Mouse (Mus musculus): ENCODE measurements around the gene Slit3.

The Slit3 gene

GRCm38 (mm10) chr11:35693625-35694024 lies 572.6 kb downstream of the Slit3 start:
- no peak for DNase-seq (ENCODE audit: low spot score)

GRCm38 (mm10) chr11:35697476-35697875 lies 576.5 kb downstream of the Slit3 start:
- DNase-seq (ENCODE audit: low spot score) = no peak

- DNase-seq (ENCODE audit: low spot score) = peak; percentile 65
Observed at GRCm38 (mm10) chr11:35698901-35699300, 577.9 kb downstream of the Slit3 start.

- no peak for DNase-seq (ENCODE audit: low spot score)
Observed at GRCm38 (mm10) chr11:35703471-35703870, 582.4 kb downstream of the Slit3 start.

- DNase-seq (ENCODE audit: low spot score) = no peak
Observed at GRCm38 (mm10) chr11:35704381-35704780, 583.4 kb downstream of the Slit3 start.

GRCm38 (mm10) chr11:35704927-35705326 lies 583.9 kb downstream of the Slit3 start:
- no peak for DNase-seq (ENCODE audit: low spot score)

GRCm38 (mm10) chr11:35707431-35707830 lies 586.4 kb downstream of the Slit3 start:
- DNase-seq (ENCODE audit: low spot score) = peak; percentile 42

- no peak for DNase-seq (ENCODE audit: low spot score)
Observed at GRCm38 (mm10) chr11:35711314-35711713, 590.3 kb downstream of the Slit3 start.

- DNase-seq (ENCODE audit: low spot score) = no peak
Observed at GRCm38 (mm10) chr11:35718881-35719280, 597.9 kb downstream of the Slit3 start.

- no peak for DNase-seq (ENCODE audit: low spot score)
Observed at GRCm38 (mm10) chr11:35723876-35724275, 602.9 kb downstream of the Slit3 start.

- no peak for DNase-seq (ENCODE audit: low spot score)
Observed at GRCm38 (mm10) chr11:35726341-35726846, 605.4 kb downstream of the Slit3 start.

- no peak for DNase-seq (ENCODE audit: low spot score)
Observed at GRCm38 (mm10) chr11:35728200-35728599, 607.2 kb downstream of the Slit3 start.

- DNase-seq (ENCODE audit: low spot score) = no peak
Observed at GRCm38 (mm10) chr11:35729186-35729585, 608.2 kb downstream of the Slit3 start.

GRCm38 (mm10) chr11:35732366-35732765 lies 611.3 kb downstream of the Slit3 start:
- no peak for DNase-seq (ENCODE audit: low spot score)

GRCm38 (mm10) chr11:35736817-35737216 lies 615.8 kb downstream of the Slit3 start:
- no peak for DNase-seq (ENCODE audit: low spot score)

GRCm38 (mm10) chr11:35737262-35737661 lies 616.2 kb downstream of the Slit3 start:
- DNase-seq (ENCODE audit: low spot score) = no peak

GRCm38 (mm10) chr11:35738102-35738501 lies 617.1 kb downstream of the Slit3 start:
- no peak for DNase-seq (ENCODE audit: low spot score)

GRCm38 (mm10) chr11:35743586-35743985 lies 622.6 kb downstream of the Slit3 start:
- DNase-seq (ENCODE audit: low spot score) = no peak

- DNase-seq (ENCODE audit: low spot score) = no peak
Observed at GRCm38 (mm10) chr11:35744571-35744970, 623.5 kb downstream of the Slit3 start.

GRCm38 (mm10) chr11:35750578-35750977 lies 629.6 kb downstream of the Slit3 start:
- peak; percentile 79 for DNase-seq (ENCODE audit: low spot score)

GRCm38 (mm10) chr11:35754906-35755418 lies 633.9 kb downstream of the Slit3 start:
- no peak for DNase-seq (ENCODE audit: low spot score)

GRCm38 (mm10) chr11:35755546-35755945 lies 634.5 kb downstream of the Slit3 start:
- DNase-seq (ENCODE audit: low spot score) = no peak

- DNase-seq (ENCODE audit: low spot score) = no peak
Observed at GRCm38 (mm10) chr11:35756411-35757303, 635.6 kb downstream of the Slit3 start.

Measured in testis, postnatal 14 days (tissue).